Mouse (Mus musculus) bone marrow macrophage, adult 2 months (primary cell): Measurements from ENCODE around the gene Serpina6.

ENCODE experiments used
- CTCF ChIP-seq: IDR thresholded peaks from 2 replicates; pipeline ENCODE4 v1.5.1; 2012; ENCODE audit warnings: low read depth, mild to moderate bottlenecking, low read length, moderate library complexity
- POLR2A ChIP-seq: IDR thresholded peaks from 2 replicates; pipeline ENCODE4 v1.6.1; 2012; ENCODE audit warnings: mild to moderate bottlenecking, low read depth, low read length, borderline replicate concordance

- TF ChIP-seq CTCF (no peak), POLR2A (no peak)
Measured at GRCm38 (mm10) chr12:103615141-103615540, 41.9 kb downstream of the Serpina6 start.
